Mouse (Mus musculus): ENCODE measurements around the gene Elovl3. TPM values are rescaled to one million over a fixed set of nuclear protein-coding genes. Genes with fewer than 3 reads are reported as not detected.
"Not testable (repeated sequence)": the region's sequence is repeated elsewhere in the genome, so short reads cannot be mapped to it uniquely, and the experiment has no call there.

The Elovl3 gene
- polyA plus RNA-seq, 1 experiment from 2014 or later = not detected

- H3K27ac ChIP-seq (ENCODE audit: low read depth, low read length) = no peak overlapping the region
- no peak for ATAC-seq (ENCODE audit: low read depth)
- no peaks in the 10 kb centered on the region for H3K4me1 ChIP-seq (ENCODE audit: control insufficient read depth, insufficient read depth, low read length)
- 81% methylated on average over 4 of the region's 4 CpGs for WGBS
- peaks cover 7% of the 10 kb centered on the region for H3K27me3 ChIP-seq (ENCODE audit: control insufficient read depth, insufficient read depth, low read length)
- H3K4me3 ChIP-seq (ENCODE audit: low read depth, low read length) = no peak overlapping the region
- H3K36me3 ChIP-seq (ENCODE audit: control insufficient read depth, insufficient read depth, low read length) = no peaks in the 10 kb centered on the region
- no peaks in the 10 kb centered on the region for H3K9me3 ChIP-seq (ENCODE audit: control insufficient read depth, low read length)
- H3K4me2 ChIP-seq (ENCODE audit: low read depth, low read length) = no peak overlapping the region
- no peak overlapping the region for H3K9ac ChIP-seq (replicated peaks; ENCODE audit: low read depth, low read length)
These were observed 5.4 kb upstream of the Elovl3 start for GRCm38 (mm10) chr19:46126301-46126700.

- not testable (repeated sequence) for H3K4me1 ChIP-seq (ENCODE audit: control insufficient read depth, insufficient read depth, low read length); H3K27ac ChIP-seq (ENCODE audit: low read depth, low read length); H3K9ac ChIP-seq (replicated peaks; ENCODE audit: low read depth, low read length); H3K4me3 ChIP-seq (ENCODE audit: low read depth, low read length); H3K36me3 ChIP-seq (ENCODE audit: control insufficient read depth, insufficient read depth, low read length); H3K4me2 ChIP-seq (ENCODE audit: low read depth, low read length); ATAC-seq (ENCODE audit: low read depth); H3K9me3 ChIP-seq (ENCODE audit: control insufficient read depth, low read length)
- peaks cover 30% of the 10 kb centered on the region for H3K27me3 ChIP-seq (ENCODE audit: control insufficient read depth, insufficient read depth, low read length)
- WGBS = 73% methylated on average over 6 of the region's 6 CpGs
These were observed 2.0 kb upstream of the Elovl3 start for GRCm38 (mm10) chr19:46129737-46130136.

- H3K4me2 ChIP-seq (ENCODE audit: low read depth, low read length) = no peak overlapping the region; the same call in 1 of the 2 replicates
- H3K9ac ChIP-seq (replicated peaks; ENCODE audit: low read depth, low read length) = no peak overlapping the region
- no peak overlapping the region for H3K4me3 ChIP-seq (ENCODE audit: low read depth, low read length)
- peaks cover 34% of the 10 kb centered on the region for H3K27me3 ChIP-seq (ENCODE audit: control insufficient read depth, insufficient read depth, low read length)
- no peak for ATAC-seq (ENCODE audit: low read depth)
- WGBS = 12% methylated on average over 6 of the region's 8 CpGs
- no peak overlapping the region for H3K27ac ChIP-seq (ENCODE audit: low read depth, low read length)
- peaks cover 10% of the 10 kb centered on the region; the same call in 1 of the 2 replicates for H3K4me1 ChIP-seq (ENCODE audit: control insufficient read depth, insufficient read depth, low read length)
- H3K9me3 ChIP-seq (ENCODE audit: control insufficient read depth, low read length) = no peaks in the 10 kb centered on the region
- no peaks in the 10 kb centered on the region for H3K36me3 ChIP-seq (ENCODE audit: control insufficient read depth, insufficient read depth, low read length)
These were observed 414 bp upstream of the Elovl3 start for GRCm38 (mm10) chr19:46131283-46131682.

- no peak for ATAC-seq (ENCODE audit: low read depth)
- WGBS = 48% methylated on average over 6 of the region's 6 CpGs
- Histone ChIP-seq H3K9ac (replicated peaks; ENCODE audit: low read depth, low read length) (no peak overlapping the region), H3K27me3 (ENCODE audit: control insufficient read depth, insufficient read depth, low read length) (peaks cover 37% of the 10 kb centered on the region), H3K4me3 (ENCODE audit: low read depth, low read length) (no peak overlapping the region), H3K4me1 (ENCODE audit: control insufficient read depth, insufficient read depth, low read length) (peaks cover 10% of the 10 kb centered on the region; the same call in 1 of the 2 replicates), H3K36me3 (ENCODE audit: control insufficient read depth, insufficient read depth, low read length) (no peaks in the 10 kb centered on the region), H3K4me2 (ENCODE audit: low read depth, low read length) (no peak overlapping the region), H3K27ac (ENCODE audit: low read depth, low read length) (no peak overlapping the region), H3K9me3 (ENCODE audit: control insufficient read depth, low read length) (no peaks in the 10 kb centered on the region)
These were observed 880 bp downstream of the Elovl3 start for GRCm38 (mm10) chr19:46132577-46132976.

- WGBS = 3% methylated on average over 12 of the region's 12 CpGs
- H3K4me2 ChIP-seq (ENCODE audit: low read depth, low read length) = peak overlapping the region; percentile 99
- H3K4me1 ChIP-seq (ENCODE audit: control insufficient read depth, insufficient read depth, low read length) = peaks cover 10% of the 10 kb centered on the region; the same call in 1 of the 2 replicates
- H3K9ac ChIP-seq (replicated peaks; ENCODE audit: low read depth, low read length) = peak overlapping the region; percentile 50
- peaks cover 51% of the 10 kb centered on the region for H3K27me3 ChIP-seq (ENCODE audit: control insufficient read depth, insufficient read depth, low read length)
- H3K4me3 ChIP-seq (ENCODE audit: low read depth, low read length) = peak overlapping the region; percentile 44
- peak; percentile 74 for ATAC-seq (ENCODE audit: low read depth)
- no peak overlapping the region for H3K27ac ChIP-seq (ENCODE audit: low read depth, low read length)
- H3K36me3 ChIP-seq (ENCODE audit: control insufficient read depth, insufficient read depth, low read length) = no peaks in the 10 kb centered on the region
- H3K9me3 ChIP-seq (ENCODE audit: control insufficient read depth, low read length) = no peaks in the 10 kb centered on the region
These were observed 3.6 kb downstream of the Elovl3 start for GRCm38 (mm10) chr19:46135297-46135696.

- Histone ChIP-seq H3K4me1 (ENCODE audit: control insufficient read depth, insufficient read depth, low read length) (peaks cover 10% of the 10 kb centered on the region; the same call in 1 of the 2 replicates), H3K27me3 (ENCODE audit: control insufficient read depth, insufficient read depth, low read length) (peaks cover 44% of the 10 kb centered on the region), H3K36me3 (ENCODE audit: control insufficient read depth, insufficient read depth, low read length) (no peaks in the 10 kb centered on the region), H3K9ac (replicated peaks; ENCODE audit: low read depth, low read length) (peak overlapping the region; percentile 50), H3K4me2 (ENCODE audit: low read depth, low read length) (peak overlapping the region; percentile 99), H3K4me3 (ENCODE audit: low read depth, low read length) (peak overlapping the region; percentile 44), H3K27ac (ENCODE audit: low read depth, low read length) (no peak overlapping the region), H3K9me3 (ENCODE audit: control insufficient read depth, low read length) (no peaks in the 10 kb centered on the region)
- WGBS = under 1% methylated on average over 68 of the region's 79 CpGs
- ATAC-seq (ENCODE audit: low read depth) = peak; percentile 71
These were observed 4.3 kb downstream of the Elovl3 start for GRCm38 (mm10) chr19:46135789-46136638.

GRCm38 (mm10) chr19:46136639-46137580 is 5.2 kb downstream of the Elovl3 start:
- H3K9me3 ChIP-seq (ENCODE audit: control insufficient read depth, low read length) = no peaks in the 10 kb centered on the region
- peak overlapping the region; percentile 44 for H3K4me3 ChIP-seq (ENCODE audit: low read depth, low read length)
- ATAC-seq (ENCODE audit: low read depth) = peak; percentile 3; the same call in 1 of the 2 replicates
- H3K9ac ChIP-seq (replicated peaks; ENCODE audit: low read depth, low read length) = no peak overlapping the region
- peak overlapping the region; percentile 99 for H3K4me2 ChIP-seq (ENCODE audit: low read depth, low read length)
- peaks cover 10% of the 10 kb centered on the region; the same call in 1 of the 2 replicates for H3K4me1 ChIP-seq (ENCODE audit: control insufficient read depth, insufficient read depth, low read length)
- H3K27me3 ChIP-seq (ENCODE audit: control insufficient read depth, insufficient read depth, low read length) = peaks cover 44% of the 10 kb centered on the region
- H3K36me3 ChIP-seq (ENCODE audit: control insufficient read depth, insufficient read depth, low read length) = no peaks in the 10 kb centered on the region
- WGBS = 3% methylated on average over 49 of the region's 49 CpGs
- H3K27ac ChIP-seq (ENCODE audit: low read depth, low read length) = no peak overlapping the region

GRCm38 (mm10) chr19:46140324-46140723 is 8.6 kb downstream of the Elovl3 start:
- Histone ChIP-seq H3K4me3 (ENCODE audit: low read depth, low read length) (no peak overlapping the region), H3K4me2 (ENCODE audit: low read depth, low read length) (no peak overlapping the region), H3K9me3 (ENCODE audit: control insufficient read depth, low read length) (no peaks in the 10 kb centered on the region), H3K4me1 (ENCODE audit: control insufficient read depth, insufficient read depth, low read length) (peaks cover 9% of the 10 kb centered on the region; the same call in 1 of the 2 replicates), H3K27ac (ENCODE audit: low read depth, low read length) (no peak overlapping the region), H3K27me3 (ENCODE audit: control insufficient read depth, insufficient read depth, low read length) (peaks cover 26% of the 10 kb centered on the region), H3K36me3 (ENCODE audit: control insufficient read depth, insufficient read depth, low read length) (no peaks in the 10 kb centered on the region), H3K9ac (replicated peaks; ENCODE audit: low read depth, low read length) (no peak overlapping the region)
- 57% methylated on average over 2 of the region's 2 CpGs for WGBS
- no peak for ATAC-seq (ENCODE audit: low read depth)

Data from neural tube, embryonic 14.5 days (tissue).